Mouse (Mus musculus): ENCODE measurements around the gene Asah2.

DNA sequence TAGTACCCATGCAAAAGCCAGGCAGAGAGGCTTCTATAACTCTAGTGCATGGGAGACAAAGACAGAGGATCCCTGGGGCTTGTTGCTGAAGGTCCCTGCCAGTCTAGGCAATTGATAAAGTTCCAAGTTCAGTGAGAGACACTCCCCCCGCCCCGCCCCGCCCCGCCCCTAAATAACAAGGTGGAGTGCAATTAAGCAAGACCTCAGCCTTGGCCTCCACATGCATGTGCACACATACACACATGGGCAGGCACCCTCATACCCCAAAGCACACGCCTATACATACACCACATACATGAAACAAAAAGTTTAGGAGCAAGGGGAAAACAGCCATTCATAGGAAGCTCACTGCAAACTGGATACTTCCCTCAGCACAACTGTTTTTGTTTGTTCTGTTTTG is 90.0 kb downstream of the Asah2 start:
- no peak for TF ChIP-seq CTCF (conservative IDR thresholded peaks at IDR 0.05; ENCODE audit: insufficient read depth, insufficient read length, low read depth, low read length)
- TF ChIP-seq POLR2A (IDR thresholded peaks at IDR 0.05; ENCODE audit: low read depth, low read length): no peak
